Mouse (Mus musculus): Measurements from ENCODE around the gene Katnal1.

DNA sequence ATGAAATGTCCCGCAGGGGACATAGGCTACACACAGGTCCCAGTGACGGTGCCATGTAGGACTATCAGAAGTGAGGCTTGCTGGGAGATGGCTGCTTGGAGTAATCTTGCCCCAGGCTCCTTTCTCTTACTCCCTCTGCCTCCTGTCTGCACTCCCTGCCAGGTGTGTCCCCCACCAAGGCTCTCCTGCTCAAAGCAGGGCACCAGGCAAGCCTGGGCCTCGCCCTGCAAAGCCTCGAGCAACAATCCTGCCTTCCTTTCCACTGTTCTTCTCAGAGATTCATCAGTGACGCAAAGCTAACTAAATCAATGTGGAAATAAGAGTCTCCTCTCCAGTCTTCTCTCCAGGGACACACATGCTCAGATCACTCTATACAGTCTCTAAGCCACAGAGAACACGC is 12.3 kb downstream of the Katnal1 start:
- TF ChIP-seq CTCF (IDR thresholded peaks at IDR 0.05) (no peak), EP300 (IDR thresholded peaks at IDR 0.05) (no peak)
